9 mouse cellular contexts compared by ENCODE assay signal in genomic region chr19:40437651-40438068, GRCm38 (mm10).
DNase-seq lines count a peak whose midpoint lies in the region; ATAC-seq lines count a peak whose summit lies in the region.
"Had no signal": no experiment of that assay in that cellular context is flagged by ENCODE, and none has a peak within 500 bp of the region (broad histone marks: within the 10 kb centered on the region; RNA-seq: fewer than 3 reads in every experiment).

No protein-coding gene starts in this region.

- WGBS in embryonic facial prominence, embryonic 10.5 days: 69% methylated on average over 9 of the region's 9 CpGs
- WGBS in liver, embryonic 16.5 days (ENCODE audit: insufficient replicate concordance): 58% methylated on average over 9 of the region's 9 CpGs

- H3K9ac ChIP-seq in liver, embryonic 16.5 days (ENCODE audit: low read depth, low read length): no peak overlapping the region
- H3K9ac ChIP-seq: midbrain, embryonic 12.5 days had no signal

- peak; percentile 33 for DNase-seq in brain, adult 2 months (ENCODE audit: low read depth, low spot score)
- DNase-seq in embryonic facial prominence, embryonic 10.5 days (ENCODE audit: low spot score): peak; percentile 20
- peak; percentile 57 to 68 for DNase-seq in heart, postnatal 14 days
- peak; percentile 56 for DNase-seq in yolk sac, embryonic 10.5 days (ENCODE audit: low spot score)
- no peak for DNase-seq in cerebellum, adult 11 months
- DNase-seq in cerebellum, adult 8-10 months: no peak
- no peak for DNase-seq in right cerebral cortex, postnatal 4 days

- no peaks in the 10 kb centered on the region for H3K9me3 ChIP-seq in embryonic facial prominence, embryonic 10.5 days
- no peaks in the 10 kb centered on the region for H3K9me3 ChIP-seq in liver, embryonic 16.5 days (replicated peaks; ENCODE audit: control insufficient read depth, low read length)
- H3K9me3 ChIP-seq: midbrain, embryonic 12.5 days had no signal

- no peaks in the 10 kb centered on the region for H3K27me3 ChIP-seq in embryonic facial prominence, embryonic 10.5 days (replicated peaks; ENCODE audit: low read depth, poor library complexity, severe bottlenecking)
- H3K27me3 ChIP-seq in liver, embryonic 16.5 days (ENCODE audit: control insufficient read depth, insufficient read depth, low read depth, low read length): no peaks in the 10 kb centered on the region
- H3K27me3 ChIP-seq: midbrain, embryonic 12.5 days had no signal

- no peak overlapping the region for H3K27ac ChIP-seq in embryonic facial prominence, embryonic 10.5 days (replicated peaks)
- H3K27ac ChIP-seq in liver, embryonic 16.5 days (ENCODE audit: low read length): peak overlapping the region; percentile 52
- H3K27ac ChIP-seq: midbrain, embryonic 12.5 days had no signal

- intact Hi-C loops in heart, postnatal 14 days (cut with DNase I): loop anchor here (1.0 to 5.0 kb wide), 4 partner anchors 25 to 75 kb away; partner anchors contain the start of gene Sorbs1

- H3K4me3 ChIP-seq in embryonic facial prominence, embryonic 10.5 days: no peak overlapping the region
- H3K4me3 ChIP-seq in liver, embryonic 16.5 days (ENCODE audit: low read depth, low read length): no peak overlapping the region
- H3K4me3 ChIP-seq: midbrain, embryonic 12.5 days had no signal

- H3K4me2 ChIP-seq in liver, embryonic 16.5 days (ENCODE audit: low read depth, low read length): peak overlapping the region; percentile 23; the same call in 1 of the 2 replicates
- H3K4me2 ChIP-seq: midbrain, embryonic 12.5 days had no signal

- H3K4me1 ChIP-seq in embryonic facial prominence, embryonic 10.5 days: peaks cover 11% of the 10 kb centered on the region
- peaks cover 13% of the 10 kb centered on the region for H3K4me1 ChIP-seq in liver, embryonic 16.5 days (ENCODE audit: control insufficient read depth, low read depth, low read length)

- no peaks in the 10 kb centered on the region for H3K36me3 ChIP-seq in embryonic facial prominence, embryonic 10.5 days (replicated peaks)
- no peaks in the 10 kb centered on the region for H3K36me3 ChIP-seq in liver, embryonic 16.5 days (ENCODE audit: control insufficient read depth, insufficient read depth)
- H3K36me3 ChIP-seq: midbrain, embryonic 12.5 days had no signal

- ATAC-seq in liver, embryonic 16.5 days (ENCODE audit: low read depth): peak; percentile 61

Comparison
In these comparisons a context has a peak if more than half of its experiments do, and no peak if none do; other contexts are left out.
1. DNase-seq: peak in brain, adult 2 months (single experiment), embryonic facial prominence, embryonic 10.5 days (single experiment), heart, postnatal 14 days (2 of 2) and yolk sac, embryonic 10.5 days (single experiment); none in cerebellum, adult 11 months (single experiment), cerebellum, adult 8-10 months (single experiment) and right cerebral cortex, postnatal 4 days (single experiment).